Mouse (Mus musculus): ENCODE measurements around the gene Agl. TPM values are rescaled to one million over a fixed set of nuclear protein-coding genes. Genes with fewer than 3 reads are reported as not detected.
A peak's percentile ranks its signal among the peaks of the same experiment; 100 is the strongest.

Agl gene
- total RNA-seq (2021) = 100 to 1,000 TPM; 199 to 210 TPM

DNA sequence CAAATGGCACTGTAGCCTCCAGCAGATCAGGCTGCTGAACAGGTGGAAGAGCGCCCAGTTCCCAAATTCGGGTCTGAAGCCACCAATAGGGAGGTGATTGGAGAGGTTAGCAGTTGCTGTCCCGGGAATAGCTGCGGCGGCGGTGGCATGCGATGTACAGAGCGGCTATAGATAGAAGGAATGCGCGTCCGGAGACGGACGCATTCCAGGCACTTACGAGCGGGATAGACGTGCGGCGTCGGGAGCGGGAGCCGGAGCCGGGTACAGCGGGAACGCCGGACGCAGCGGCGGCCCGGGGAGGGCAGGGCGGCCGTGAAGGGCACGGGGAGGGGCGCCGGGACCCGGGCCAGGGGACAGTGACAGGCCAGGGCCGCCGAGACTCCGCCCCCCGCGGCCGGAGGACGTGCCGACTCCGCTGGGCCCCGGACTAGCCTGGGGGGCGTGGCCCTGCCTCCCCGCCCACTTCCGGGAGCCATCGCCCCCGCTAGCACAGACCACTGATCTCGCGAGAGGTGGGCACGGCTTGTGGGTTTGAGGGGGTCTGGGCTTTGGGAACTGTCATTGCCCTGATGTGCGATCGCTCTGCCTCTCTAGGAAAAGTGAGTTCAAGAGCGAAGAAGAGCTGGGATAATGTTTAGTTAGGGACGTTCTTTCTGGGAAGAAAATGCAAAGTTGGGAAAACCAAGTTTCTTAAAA, at the start of gene Agl:
Gene Agl (minus strand): TSS at position 356 of the 696 bp plus-strand sequence.
- intact Hi-C loops (cut with DNase I) = loop anchor here (10.0 kb wide), 1 partner anchor 157 kb away; the partner anchor contains the start of genes 4930455H04Rik and Palmd
- peak; percentile 95 for DNase-seq (ENCODE audit: low spot score)

GRCm38 (mm10) chr3:116857611-116858010, 49.6 kb upstream of the Agl start:
- no peak for DNase-seq (ENCODE audit: low spot score)
- intact Hi-C loops (cut with DNase I) = no loop called here

GRCm38 (mm10) chr3:116852421-116852820, 44.5 kb upstream of the Agl start:
- intact Hi-C loops (cut with DNase I) = no loop called here

GRCm38 (mm10) chr3:116850376-116850775, 42.4 kb upstream of the Agl start:
- no peak for DNase-seq (ENCODE audit: low spot score)
- intact Hi-C loops (cut with DNase I) = no loop called here

More at GRCm38 (mm10) chr3:116852421-116852820, 44.5 kb upstream of the Agl start:
- no peak for DNase-seq (ENCODE audit: low spot score)

DNA sequence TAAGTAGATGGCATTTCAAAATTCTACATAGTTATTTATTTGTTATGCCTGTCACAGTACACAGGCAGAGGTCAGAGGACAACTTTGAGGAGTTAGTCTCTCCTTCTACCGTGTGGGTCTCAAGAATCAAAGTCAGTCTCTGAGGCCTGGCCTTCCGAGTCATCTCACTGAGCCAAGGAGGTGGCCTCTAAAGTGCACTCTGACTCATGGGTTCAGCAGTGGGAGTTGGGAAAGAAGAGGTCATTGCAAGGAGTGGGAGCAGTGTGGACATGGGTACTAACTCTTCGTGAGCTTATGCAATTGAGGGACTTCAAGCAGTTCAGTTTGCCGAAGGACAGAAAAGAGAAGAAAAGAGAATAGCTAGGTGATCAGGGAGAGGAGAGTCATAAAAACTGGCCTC, 41.0 kb upstream of the Agl start:
- intact Hi-C loops (cut with DNase I) = no loop called here
- DNase-seq (ENCODE audit: low spot score) = no peak

DNA sequence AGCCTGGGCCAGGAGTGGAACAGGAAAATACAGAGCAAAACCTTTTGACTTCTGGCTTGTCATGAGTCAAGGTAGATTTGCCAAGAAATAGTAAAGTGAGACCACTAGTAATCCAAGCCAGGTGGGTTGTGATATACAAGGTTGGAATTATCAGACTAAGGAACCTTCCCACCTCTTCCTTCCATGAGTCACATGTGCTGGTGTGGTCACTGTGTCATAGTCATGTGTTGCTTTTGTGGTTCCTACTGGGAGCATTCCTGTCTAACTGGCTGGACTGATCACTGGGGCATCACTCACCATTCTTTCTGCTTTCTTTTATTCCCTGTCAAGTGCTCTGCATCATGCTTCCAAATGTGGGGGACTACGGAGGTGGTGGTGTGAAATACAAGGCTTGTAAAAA, 40.1 kb upstream of the Agl start:
- intact Hi-C loops (cut with DNase I) = no loop called here
- DNase-seq (ENCODE audit: low spot score) = no peak

DNA sequence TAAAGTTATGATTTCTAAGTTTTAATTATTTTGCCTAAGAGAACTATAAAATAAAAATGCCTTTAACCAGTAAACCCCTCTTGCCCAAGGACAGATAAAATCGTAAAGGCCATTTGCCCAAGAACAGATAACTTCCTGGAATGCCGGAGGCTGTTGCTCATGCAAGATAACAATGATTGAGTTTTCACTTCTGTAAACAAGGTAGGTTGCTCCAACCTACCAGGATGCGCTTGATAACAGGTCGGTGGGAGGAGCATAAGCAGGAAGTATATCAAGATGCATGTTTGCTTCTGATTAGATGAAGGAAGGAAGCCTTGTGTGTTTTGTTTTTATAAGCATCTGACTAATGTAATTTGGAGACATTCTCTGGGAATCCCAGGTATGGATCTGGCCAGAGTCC, 38.1 kb upstream of the Agl start:
- no peak for DNase-seq (ENCODE audit: low spot score)
- intact Hi-C loops (cut with DNase I) = no loop called here

DNA sequence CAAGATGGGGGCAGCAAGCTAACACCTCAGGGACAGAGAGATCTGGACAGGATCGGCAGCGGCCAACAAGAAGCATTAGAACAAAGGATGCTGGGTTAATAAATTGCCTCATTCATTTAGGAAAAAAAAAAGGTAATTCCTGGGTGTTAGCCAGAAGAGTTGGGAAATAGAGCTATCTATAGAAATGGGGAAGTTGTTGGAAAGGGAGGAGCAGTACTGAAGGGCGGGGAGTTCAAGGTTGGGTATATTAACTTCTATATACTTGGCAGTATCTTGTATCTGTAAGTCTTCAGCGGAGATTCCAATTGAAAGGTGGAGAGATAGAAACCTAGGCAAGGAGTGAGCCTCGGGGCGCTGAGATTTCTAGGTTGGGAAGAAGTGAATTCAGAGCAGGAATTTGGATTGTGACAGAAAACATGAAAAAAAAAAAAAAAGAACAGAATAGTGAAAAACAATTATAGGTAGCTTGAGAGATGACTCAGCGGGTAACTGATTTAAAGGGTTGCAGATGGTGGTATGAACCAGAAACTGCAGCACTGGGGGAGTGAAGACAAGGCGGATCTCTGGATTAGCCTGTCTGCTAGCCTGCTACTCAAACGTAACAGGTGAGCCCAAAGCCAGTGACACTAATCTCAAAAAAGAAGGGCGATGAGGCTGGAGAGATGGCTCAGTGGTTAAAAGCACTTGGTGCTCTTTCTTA, 37.1 kb upstream of the Agl start:
- intact Hi-C loops (cut with DNase I) = no loop called here
- DNase-seq (ENCODE audit: low spot score) = no peak

DNA sequence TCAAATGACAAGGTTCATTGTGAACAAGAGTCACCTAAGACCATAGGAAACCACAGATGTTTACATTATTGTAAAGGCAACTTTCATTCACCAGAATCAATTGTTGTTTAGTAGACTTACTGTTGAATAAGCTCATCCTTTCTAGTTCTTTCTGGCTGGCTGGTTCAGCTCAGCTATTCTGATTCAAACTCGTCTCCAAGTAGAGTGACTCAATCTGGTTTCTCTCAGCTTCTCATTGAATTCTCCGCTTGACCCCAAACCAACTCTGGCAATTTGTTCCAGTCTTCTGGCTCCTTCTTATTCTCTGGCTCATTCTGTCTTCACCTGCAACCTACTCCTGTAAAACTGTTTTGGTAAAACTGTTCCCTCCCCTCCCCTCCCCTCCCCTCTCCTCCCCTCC, 33.3 kb upstream of the Agl start:
- intact Hi-C loops (cut with DNase I) = no loop called here
- DNase-seq (ENCODE audit: low spot score) = no peak

- DNase-seq (ENCODE audit: low spot score) = no peak
- intact Hi-C loops (cut with DNase I) = loop anchor here (5.0 to 10.0 kb wide), 4 partner anchors 35 to 330 kb away; partner anchors contain the start of genes Rtca and Sass6
Observed at GRCm38 (mm10) chr3:116836681-116837475, 28.9 kb upstream of the Agl start.

- intact Hi-C loops (cut with DNase I) = loop anchor here (5.0 to 10.0 kb wide), 4 partner anchors 34 to 329 kb away; partner anchors contain the start of genes Rtca and Sass6
- peak; percentile 70 for DNase-seq (ENCODE audit: low spot score)
Observed at GRCm38 (mm10) chr3:116835770-116836680, 28.1 kb upstream of the Agl start.

DNA sequence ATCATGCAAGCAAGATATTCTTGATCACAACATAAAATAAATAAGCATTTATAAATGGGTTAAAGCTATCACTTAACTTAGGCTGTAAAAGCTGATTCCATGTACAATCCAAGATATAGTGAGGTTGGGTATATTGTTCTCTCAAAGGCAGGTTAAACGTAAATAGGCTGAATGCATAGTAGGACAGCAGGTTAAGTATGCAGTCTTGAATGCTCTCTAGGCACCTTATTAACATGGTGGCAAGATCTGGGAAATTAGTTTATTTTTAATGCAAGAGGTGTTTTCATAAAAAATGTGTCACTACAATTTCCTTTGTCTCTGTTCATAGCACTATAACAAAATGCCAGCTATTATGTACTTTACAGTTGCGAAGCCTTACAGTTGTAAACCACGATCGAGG, 27.4 kb upstream of the Agl start:
- intact Hi-C loops (cut with DNase I) = loop anchor here (5.0 to 10.0 kb wide), 4 partner anchors 33 to 328 kb away; partner anchors contain the start of genes Rtca and Sass6
- DNase-seq (ENCODE audit: low spot score) = no peak

GRCm38 (mm10) chr3:116834241-116834640, 26.3 kb upstream of the Agl start:
- no peak for DNase-seq (ENCODE audit: low spot score)
- intact Hi-C loops (cut with DNase I) = loop anchor here (10.0 kb wide), 1 partner anchor 239 kb away; the partner anchor contains the start of gene Sass6

DNA sequence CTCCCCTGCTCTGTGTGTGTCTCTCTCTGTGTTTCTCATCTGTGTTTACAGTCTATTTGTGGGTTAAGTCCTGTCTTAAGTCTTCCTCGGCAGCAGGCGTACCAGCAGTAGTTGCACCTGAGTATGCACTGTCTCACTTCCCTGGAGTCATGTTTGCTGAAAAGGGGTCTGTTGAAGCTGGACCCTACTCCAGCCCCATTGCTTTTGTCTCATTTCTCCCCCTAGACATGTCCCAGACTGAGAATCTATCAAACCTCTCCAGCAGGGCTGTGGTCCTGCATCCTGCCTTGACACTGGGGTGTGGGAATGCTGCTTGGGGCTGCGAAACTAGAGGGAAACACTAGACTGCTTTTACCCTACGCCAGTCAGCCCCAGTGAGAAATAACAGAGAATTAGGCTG, 25.5 kb upstream of the Agl start:
- intact Hi-C loops (cut with DNase I) = loop anchor here (10.0 kb wide), 1 partner anchor 239 kb away; the partner anchor contains the start of gene Sass6
- DNase-seq (ENCODE audit: low spot score) = no peak

DNA sequence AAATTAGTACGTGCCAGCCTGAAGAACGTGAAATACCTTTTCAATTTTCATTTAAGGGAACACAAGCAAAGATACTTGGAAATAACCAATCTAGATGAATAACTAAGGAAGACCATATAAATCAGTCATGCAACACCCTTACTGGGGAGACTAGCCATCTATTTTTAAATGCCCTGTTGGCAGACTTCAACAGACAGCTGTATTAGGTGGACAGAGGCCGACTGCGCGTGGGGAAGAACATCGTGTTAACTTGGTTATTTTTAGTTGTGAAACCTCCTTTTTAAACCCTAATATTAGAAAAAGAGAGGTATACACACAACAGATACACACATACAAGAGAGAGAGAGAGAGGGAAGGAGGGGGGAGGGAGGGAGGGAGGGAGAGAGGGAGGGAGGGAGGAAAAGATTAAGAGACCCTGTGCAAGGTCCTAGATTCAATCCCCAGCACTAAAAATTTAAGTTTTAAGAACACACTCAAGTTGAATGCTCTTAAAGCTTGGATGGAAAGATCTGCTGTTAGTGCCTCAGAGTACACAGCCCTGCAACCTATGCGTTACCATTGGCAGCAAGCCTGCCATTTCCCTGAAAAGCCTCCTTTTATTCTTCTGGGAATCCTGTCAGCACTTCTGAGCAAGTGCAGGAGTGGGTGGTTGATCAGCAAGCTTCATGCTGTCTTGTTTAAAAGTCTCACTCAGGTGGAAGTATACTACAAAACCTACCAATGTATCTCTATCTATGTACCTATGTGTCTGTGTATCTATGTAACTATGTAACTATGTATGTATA, 24.8 kb upstream of the Agl start:
- intact Hi-C loops (cut with DNase I) = loop anchor here (10.0 kb wide), 1 partner anchor 238 kb away; the partner anchor contains the start of gene Sass6

GRCm38 (mm10) chr3:116831324-116831723, 23.4 kb upstream of the Agl start:
- intact Hi-C loops (cut with DNase I) = loop anchor here (10.0 kb wide), 1 partner anchor 237 kb away; the partner anchor contains the start of gene Sass6
- no peak for DNase-seq (ENCODE audit: low spot score)

More for the DNA sequence above, 24.8 kb upstream of the Agl start:
- DNase-seq (ENCODE audit: low spot score) = no peak

DNA sequence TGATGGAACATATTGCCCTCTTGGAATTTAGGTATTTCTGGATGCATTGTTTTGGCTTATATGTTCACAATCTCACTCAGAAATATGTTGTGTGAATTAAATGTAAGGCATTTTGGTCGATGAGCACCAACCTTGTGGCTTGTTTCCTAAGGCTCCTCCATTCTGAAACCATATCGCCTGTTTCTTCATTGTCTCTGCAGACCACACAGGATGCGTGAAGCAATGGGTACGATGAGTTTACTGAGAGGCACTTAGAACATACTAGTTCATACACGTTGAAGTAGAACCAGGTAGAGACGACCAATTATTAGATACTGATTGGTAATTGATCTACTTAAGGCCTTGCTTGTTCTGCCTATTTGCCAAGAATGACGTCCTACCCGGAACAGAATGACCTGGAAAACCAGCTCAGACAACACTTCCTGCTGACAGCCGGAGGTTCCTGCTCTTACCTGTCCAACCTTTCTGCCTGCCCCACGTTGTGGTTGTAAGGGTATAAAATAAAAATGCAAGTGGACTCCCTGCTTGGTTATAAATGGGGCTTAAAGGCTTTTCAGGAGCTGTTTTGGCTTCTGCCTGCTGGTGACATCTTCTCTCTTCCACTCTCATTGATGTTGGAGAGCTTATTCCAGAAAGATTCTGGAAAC, 21.4 kb upstream of the Agl start:
- no peak for DNase-seq (ENCODE audit: low spot score)
- intact Hi-C loops (cut with DNase I) = no loop called here

All from heart, postnatal 25 days (tissue).